Mouse (Mus musculus): ENCODE data around the gene Has3.

Has3 gene

DNA sequence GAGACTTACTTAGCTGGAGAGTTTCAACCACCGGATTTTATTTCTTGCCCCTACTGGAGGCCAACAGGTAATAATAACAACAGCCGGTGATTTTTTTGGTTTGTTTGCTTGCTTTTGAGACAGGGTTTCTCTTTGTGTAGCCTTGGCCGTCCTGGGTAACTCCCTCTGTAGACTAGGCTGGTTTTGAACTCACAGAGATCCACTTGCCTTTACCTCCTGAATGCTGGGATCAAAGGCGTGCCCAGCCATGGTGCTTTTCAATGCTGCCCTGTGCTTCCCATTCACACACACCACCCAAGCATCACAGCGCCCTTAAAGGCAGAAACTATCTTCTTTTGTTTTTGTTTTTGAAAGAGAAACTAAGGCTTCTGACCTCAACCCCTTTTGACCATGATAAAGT lies 59.9 kb downstream of the Has3 start:
- DNase-seq (ENCODE audit: low read depth, low spot score): no peak

DNA sequence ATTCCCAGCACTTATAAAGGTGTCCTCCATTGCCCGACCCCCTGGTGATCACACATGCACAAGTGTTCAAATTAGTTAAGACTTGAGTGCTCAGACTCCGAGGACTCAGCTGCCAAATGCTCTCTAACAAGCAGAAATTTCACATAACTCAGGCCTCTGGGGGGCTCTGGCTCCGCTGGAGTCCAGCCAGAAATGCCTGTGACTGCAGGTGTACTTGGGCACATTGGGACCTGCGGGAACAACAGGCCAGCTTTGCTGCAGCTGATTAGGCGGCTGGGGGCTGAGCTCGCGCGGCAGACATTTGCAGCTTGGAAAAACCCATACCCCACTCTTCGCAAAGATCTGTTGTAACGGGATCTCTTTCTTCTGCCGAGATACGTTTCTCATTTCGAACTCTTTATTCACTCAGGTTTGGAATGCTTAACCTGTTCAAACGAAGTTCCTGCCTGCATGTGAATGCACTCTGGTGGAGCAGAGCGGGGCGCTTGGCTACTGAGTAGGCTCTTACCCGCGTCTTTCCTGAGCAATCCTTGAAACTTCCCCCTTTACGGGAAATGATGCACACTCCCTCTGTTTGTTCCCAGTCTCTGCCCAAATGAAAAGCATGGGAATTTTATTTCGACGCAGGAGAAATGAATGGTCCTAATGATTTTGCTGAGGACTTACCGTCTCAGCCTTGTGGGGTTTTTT lies 62.5 kb downstream of the Has3 start:
- peak; percentile 65 for DNase-seq (ENCODE audit: low read depth, low spot score)

DNA sequence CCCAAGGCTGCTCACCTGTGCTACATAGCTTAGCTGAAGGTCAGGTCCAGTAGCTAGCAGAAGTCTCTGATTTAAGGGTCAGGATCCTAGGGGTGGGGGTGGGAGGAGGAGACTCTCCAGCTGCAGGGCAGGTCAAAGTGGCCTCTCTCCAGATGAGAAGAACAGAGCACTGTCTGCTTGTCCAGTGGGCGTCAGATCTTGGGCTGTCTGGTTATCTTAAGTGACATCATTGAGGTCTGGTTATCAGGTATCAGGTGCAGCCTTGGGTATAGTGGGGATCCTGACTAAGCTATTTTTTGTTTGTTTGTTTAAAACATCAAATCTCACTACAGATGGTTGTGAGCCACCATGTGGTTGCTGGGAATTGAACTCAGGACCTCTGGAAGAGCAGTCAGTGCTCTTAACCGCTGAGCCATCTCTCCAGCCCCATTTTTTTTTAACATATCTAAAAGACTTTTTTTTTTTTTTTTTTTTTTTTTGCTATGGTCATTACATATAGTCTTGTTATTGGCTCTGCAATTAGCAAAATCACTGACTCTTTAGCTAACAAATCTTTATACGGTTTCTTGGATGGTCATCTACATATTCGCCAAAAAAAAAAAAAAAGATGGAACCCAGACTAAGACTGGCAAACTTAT lies 63.6 kb downstream of the Has3 start:
- DNase-seq (ENCODE audit: low read depth, low spot score): no peak

Data from forelimb bud, embryonic 11.5 days (tissue).